In the genomic region with DNA sequence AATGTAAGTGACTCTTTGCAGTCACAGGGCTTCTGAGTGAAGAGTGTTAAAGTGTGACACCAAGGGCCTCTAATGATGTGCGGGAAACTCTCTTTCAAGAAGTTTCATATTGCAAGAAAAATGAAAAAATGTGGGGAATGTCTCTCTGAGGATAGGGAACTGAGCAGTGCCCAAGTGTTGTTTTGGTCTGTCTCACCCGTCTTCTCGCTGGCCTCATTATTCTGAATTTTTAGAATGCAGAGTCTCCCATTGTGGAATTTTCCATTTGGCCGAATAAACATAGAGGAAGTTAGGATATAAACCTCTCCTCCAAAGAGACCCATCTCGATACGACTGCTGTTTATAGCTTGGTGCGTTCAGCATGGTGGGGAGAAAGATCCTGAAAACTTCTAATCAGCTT, we compare ENCODE assay signal across 21 mouse cellular contexts.
DNase-seq lines count a peak whose midpoint lies in the region; ATAC-seq and TF ChIP-seq lines count a peak whose summit lies in the region.
"Had no signal": no experiment of that assay in that cellular context is flagged by ENCODE, and none has a peak within 500 bp of the region (broad histone marks: within the 10 kb centered on the region; RNA-seq: fewer than 3 reads in every experiment).

No protein-coding gene starts in this region.

- 50% methylated on average over 7 of the region's 7 CpGs for WGBS in heart, adult 2 months
- 55% methylated on average over 7 of the region's 7 CpGs for WGBS in midbrain, embryonic 11.5 days
- WGBS in midbrain, embryonic 16.5 days: 48% methylated on average over 7 of the region's 7 CpGs
- WGBS in neural tube, embryonic 15.5 days: 25% methylated on average over 7 of the region's 7 CpGs

- ATAC-seq in midbrain, embryonic 11.5 days (ENCODE audit: low FRiP score): no peak
- ATAC-seq in midbrain, embryonic 16.5 days: no peak
- ATAC-seq in neural tube, embryonic 15.5 days (ENCODE audit: low FRiP score): 0 out of 2 replicates have a peak, but pooled peaks have one; percentile 12
- ATAC-seq: forebrain, embryonic 15.5 days had no signal

- TF ChIP-seq CTCF in heart, adult 2 months (IDR thresholded peaks at IDR 0.05): no peak

- H3K4me1 ChIP-seq in heart, adult 2 months (ENCODE audit: control insufficient read depth, insufficient read depth, low read length): peaks cover 2% of the 10 kb centered on the region
- peaks cover 6% of the 10 kb centered on the region; the same call in 1 of the 2 replicates for H3K4me1 ChIP-seq in midbrain, embryonic 11.5 days (ENCODE audit: control insufficient read depth, insufficient read depth, low read length)
- 0 out of 2 replicates have a peak, but pooled peaks cover 3% of the 10 kb centered on the region for H3K4me1 ChIP-seq in midbrain, embryonic 16.5 days (ENCODE audit: control insufficient read depth, insufficient read depth, low read length)
- peaks cover 32% of the 10 kb centered on the region for H3K4me1 ChIP-seq in neural tube, embryonic 15.5 days
- H3K4me1 ChIP-seq: heart, embryonic 10.5 days; heart, embryonic 15.5 days had no signal

- no peaks in the 10 kb centered on the region for H3K9me3 ChIP-seq in midbrain, embryonic 11.5 days (ENCODE audit: control insufficient read depth, low read length)
- no peaks in the 10 kb centered on the region for H3K9me3 ChIP-seq in midbrain, embryonic 16.5 days (replicated peaks; ENCODE audit: control insufficient read depth, low read length, poor library complexity, severe bottlenecking)
- no peaks in the 10 kb centered on the region for H3K9me3 ChIP-seq in neural tube, embryonic 15.5 days (replicated peaks)
- H3K9me3 ChIP-seq: embryonic facial prominence, embryonic 15.5 days; forebrain, embryonic 15.5 days; heart, embryonic 10.5 days; heart, embryonic 15.5 days; hindbrain, embryonic 10.5 days had no signal

- no peak overlapping the region for H3K9ac ChIP-seq in heart, adult 2 months (ENCODE audit: low read depth, low read length)
- H3K9ac ChIP-seq in midbrain, embryonic 11.5 days (ENCODE audit: low read length): no peak overlapping the region
- H3K9ac ChIP-seq in midbrain, embryonic 16.5 days (ENCODE audit: low read depth, low read length): no peak overlapping the region
- no peak overlapping the region for H3K9ac ChIP-seq in neural tube, embryonic 15.5 days (replicated peaks)
- H3K9ac ChIP-seq: embryonic facial prominence, embryonic 15.5 days; forebrain, embryonic 15.5 days; heart, embryonic 15.5 days; hindbrain, embryonic 14.5 days had no signal

- no peak overlapping the region for H3K4me2 ChIP-seq in midbrain, embryonic 11.5 days
- H3K4me2 ChIP-seq in midbrain, embryonic 16.5 days (ENCODE audit: low read length): no peak overlapping the region
- H3K4me2 ChIP-seq in neural tube, embryonic 15.5 days: no peak overlapping the region
- H3K4me2 ChIP-seq: embryonic facial prominence, embryonic 15.5 days; forebrain, embryonic 15.5 days; heart, embryonic 15.5 days; hindbrain, embryonic 14.5 days had no signal

- no peaks in the 10 kb centered on the region for H3K27me3 ChIP-seq in heart, adult 2 months (ENCODE audit: control insufficient read depth, insufficient read depth, low read length)
- H3K27me3 ChIP-seq in midbrain, embryonic 11.5 days (ENCODE audit: control insufficient read depth, insufficient read depth, low read length): no peaks in the 10 kb centered on the region
- no peaks in the 10 kb centered on the region for H3K27me3 ChIP-seq in midbrain, embryonic 16.5 days (ENCODE audit: control insufficient read depth, insufficient read depth, low read depth, low read length)
- no peaks in the 10 kb centered on the region for H3K27me3 ChIP-seq in neural tube, embryonic 15.5 days (replicated peaks)
- H3K27me3 ChIP-seq: embryonic facial prominence, embryonic 15.5 days; heart, embryonic 15.5 days had no signal

- TF ChIP-seq POLR2A in heart, adult 2 months (IDR thresholded peaks at IDR 0.05; ENCODE audit: insufficient read depth, low read depth, low read length): no peak

- TF ChIP-seq EP300 in heart, adult 2 months (IDR thresholded peaks at IDR 0.05; ENCODE audit: insufficient read depth, low read depth, low read length): no peak

- intact Hi-C loops in heart, adult 2 months (cut with DNase I): no loop called here
- intact Hi-C loops in heart, postnatal 14 days (cut with DNase I): no loop called here
- intact Hi-C loops in left cerebral cortex, postnatal 14 days (cut with DNase I): no loop called here

- DNase-seq in heart, adult 2 months: no peak
- no peak for DNase-seq in heart, postnatal 14 days
- DNase-seq in midbrain, embryonic 11.5 days (ENCODE audit: low spot score, missing footprints): peak; percentile 73
- no peak for DNase-seq in spleen, postnatal 14 days (ENCODE audit: low spot score in 2 of 2)
- no peak for DNase-seq in left cerebral cortex, postnatal 14 days (ENCODE audit: low spot score in 2 of 2)
- DNase-seq: adrenal gland, adult 8-10 months; adrenal gland, postnatal 36 days; cerebellum, adult 11 months; cerebellum, adult 8-10 months; cerebellum, postnatal 14 days; embryo, embryonic 11 days; gastrocnemius, postnatal 14 days had no signal

- H3K79me2 ChIP-seq in heart, adult 2 months (replicated peaks; ENCODE audit: control insufficient read depth, insufficient read depth, low read length): no peaks in the 10 kb centered on the region

- H3K36me3 ChIP-seq in heart, adult 2 months (ENCODE audit: control insufficient read depth, insufficient read depth, low read length): no peaks in the 10 kb centered on the region
- H3K36me3 ChIP-seq in midbrain, embryonic 11.5 days (ENCODE audit: control insufficient read depth, insufficient read depth, low read length): no peaks in the 10 kb centered on the region
- H3K36me3 ChIP-seq in midbrain, embryonic 16.5 days (ENCODE audit: control insufficient read depth, insufficient read depth, low read length): no peaks in the 10 kb centered on the region
- no peaks in the 10 kb centered on the region for H3K36me3 ChIP-seq in neural tube, embryonic 15.5 days
- H3K36me3 ChIP-seq: embryonic facial prominence, embryonic 15.5 days; forebrain, embryonic 15.5 days; heart, embryonic 10.5 days; heart, embryonic 15.5 days; hindbrain, embryonic 10.5 days had no signal

- no peak overlapping the region for H3K4me3 ChIP-seq in heart, adult 2 months
- H3K4me3 ChIP-seq in midbrain, embryonic 11.5 days (ENCODE audit: low read depth, low read length): no peak overlapping the region
- H3K4me3 ChIP-seq in midbrain, embryonic 16.5 days (ENCODE audit: low read depth, low read length): no peak overlapping the region
- H3K4me3 ChIP-seq in neural tube, embryonic 15.5 days (replicated peaks): no peak overlapping the region
- H3K4me3 ChIP-seq: embryonic facial prominence, embryonic 15.5 days; erythroblast, embryonic 14.5 days; forebrain, embryonic 15.5 days; heart, embryonic 10.5 days; heart, embryonic 15.5 days; hindbrain, embryonic 10.5 days had no signal

- peak overlapping the region; percentile 9 for H3K27ac ChIP-seq in heart, adult 2 months
- no peak overlapping the region for H3K27ac ChIP-seq in midbrain, embryonic 11.5 days (ENCODE audit: low read depth, low read length)
- H3K27ac ChIP-seq in midbrain, embryonic 16.5 days (ENCODE audit: low read length): no peak overlapping the region
- H3K27ac ChIP-seq in neural tube, embryonic 15.5 days (replicated peaks): peak overlapping the region; percentile 34
- H3K27ac ChIP-seq: embryonic facial prominence, embryonic 15.5 days; forebrain, embryonic 15.5 days; heart, embryonic 10.5 days; heart, embryonic 15.5 days; hindbrain, embryonic 10.5 days; hindbrain, embryonic 14.5 days had no signal

Comparison
In these comparisons a context has a peak if more than half of its experiments do, and no peak if none do; other contexts are left out.
1. H3K27ac ChIP-seq: peak in heart, adult 2 months (single experiment) and neural tube, embryonic 15.5 days (single experiment); none in midbrain, embryonic 11.5 days (single experiment) and midbrain, embryonic 16.5 days (single experiment).